Mouse (Mus musculus) olfactory bulb, adult 2 months (tissue): ENCODE results near the gene Zfp771. TPM values are rescaled to one million over a fixed set of nuclear protein-coding genes. Genes with fewer than 3 reads are reported as not detected.

Experiments
- H3K27ac ChIP-seq: fragments of 200-500 bp; 2 replicates; pipeline ENCODE4 v1.5.1; 2012; ENCODE audit warnings: low read depth, low read length; ENCODE audit not compliant: insufficient read depth
- H3K4me1 ChIP-seq: fragments of 200-500 bp; 2 replicates; pipeline ENCODE4 v1.6.1; 2012; ENCODE audit warnings: low read length; ENCODE audit not compliant: control insufficient read depth, insufficient read depth
- H3K4me3 ChIP-seq: fragments of 200-500 bp; 2 replicates; pipeline ENCODE4 v1.5.1; 2012; ENCODE audit warnings: mild to moderate bottlenecking, low read depth, low read length, moderate library complexity; ENCODE audit not compliant: insufficient read depth
- CTCF ChIP-seq: fragments of 200-500 bp; IDR thresholded peaks from 2 replicates; pipeline ENCODE4 v1.5.1; 2012; ENCODE audit warnings: low read depth, mild to moderate bottlenecking, low read length, moderate library complexity; ENCODE audit not compliant: insufficient read depth
- POLR2A ChIP-seq: fragments of 200-500 bp; IDR thresholded peaks from 2 replicates; pipeline ENCODE4 v1.6.1; 2012; ENCODE audit warnings: mild to moderate bottlenecking, low read depth, low read length, moderate library complexity; ENCODE audit not compliant: insufficient read depth
- WGBS: fragments of 180-500 bp; shearing (Covaris S2); methylation state at CpG from one replicate; pipeline ENCODE4 v1.1.7; 2018; 5-methylcytosine and 5-hydroxymethylcytosine counted together
- polyA plus RNA-seq: library from polyadenylated mRNA; stranded (reverse); fragments of >200 nt; gene quantifications from 2 replicates; pipeline ENCODE4 v1.2.4, GENCODE M21; 2012; ENCODE audit warnings: low replicate concordance; ENCODE audit not compliant: missing spikeins, insufficient read depth, insufficient read length

The Zfp771 gene
- polyA plus RNA-seq, 1 experiment = not detected

- no peak for TF ChIP-seq CTCF
- no peak for TF ChIP-seq POLR2A
- H3K27ac ChIP-seq = no peak overlapping the region
- 87% methylated on average over 5 of the region's 5 CpGs for WGBS
- H3K4me3 ChIP-seq = no peak overlapping the region
- H3K4me1 ChIP-seq = peaks cover 2% of the 10 kb centered on the region; the same call in 1 of the 2 replicates
Observed at GRCm38 (mm10) chr7:127256518-127256917, 12.4 kb downstream of the Zfp771 start.

- H3K4me3 ChIP-seq = no peak overlapping the region
- H3K27ac ChIP-seq = no peak overlapping the region
- WGBS = 54% methylated on average over 8 of the region's 8 CpGs
- H3K4me1 ChIP-seq = no peaks in the 10 kb centered on the region; the same call in 1 of the 2 replicates
- TF ChIP-seq POLR2A = no peak
- no peak for TF ChIP-seq CTCF
Observed at GRCm38 (mm10) chr7:127259186-127259905, 15.3 kb downstream of the Zfp771 start.

- H3K27ac ChIP-seq = peak within 1 kb of the TSS; percentile 7; the same call in 1 of the 2 replicates
- no peaks in the 10 kb centered on the region for H3K4me1 ChIP-seq
- under 1% methylated on average over 50 of the region's 50 CpGs for WGBS
- TF ChIP-seq POLR2A (peak; percentile 63), CTCF (peak; percentile 79)
- H3K4me3 ChIP-seq = peak within 1 kb of the TSS; percentile 67
Observed at GRCm38 (mm10) chr7:127260309-127261111, 16.4 kb downstream of the Zfp771 start, which contains the start of gene Dctpp1. TSS of gene Dctpp1 (minus strand) at chr7:127260709.

DNA sequence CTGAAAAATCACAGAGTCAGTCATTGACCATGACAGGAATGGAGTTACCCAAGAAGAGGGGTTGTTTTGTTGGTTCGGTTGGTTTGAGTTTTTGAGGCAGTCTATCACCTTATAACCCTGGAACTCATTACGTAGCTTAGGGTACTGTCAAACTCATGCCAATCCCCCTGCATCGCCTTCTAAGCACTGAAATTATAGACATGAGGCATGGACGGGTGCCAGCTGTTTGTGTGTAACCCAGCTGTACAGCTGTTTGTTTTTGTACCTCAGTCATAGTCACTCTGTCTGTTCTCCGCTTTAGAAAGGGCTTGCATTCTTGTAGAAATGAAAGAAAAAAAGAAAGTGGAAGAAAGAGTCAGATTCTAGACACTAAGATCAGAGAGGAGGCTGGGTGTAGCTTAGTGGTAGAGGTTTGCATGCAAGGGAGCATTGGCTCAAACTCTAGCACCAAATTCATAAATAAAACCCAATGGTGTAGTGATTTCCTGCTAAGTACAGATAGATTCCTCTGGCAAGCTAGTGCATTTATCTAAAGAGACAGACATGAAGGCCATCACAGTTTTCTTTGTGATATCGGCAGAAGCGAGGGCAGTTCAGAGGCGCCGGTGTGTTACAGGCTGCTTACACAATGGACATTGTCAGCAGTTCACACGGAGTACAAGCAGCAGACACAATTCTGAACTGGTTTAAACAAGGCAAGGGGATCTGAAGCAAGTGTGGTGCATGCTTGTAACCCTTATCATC is 18.3 kb downstream of the Zfp771 start:
- no peak overlapping the region for H3K27ac ChIP-seq
- WGBS = 80% methylated on average over 10 of the region's 10 CpGs
- H3K4me3 ChIP-seq = no peak overlapping the region
- H3K4me1 ChIP-seq = peaks cover 2% of the 10 kb centered on the region; the same call in 1 of the 2 replicates
- TF ChIP-seq POLR2A (no peak), CTCF (no peak)

- 96% methylated on average over 3 of the region's 3 CpGs for WGBS
- TF ChIP-seq POLR2A = no peak
- Histone ChIP-seq H3K27ac (no peak overlapping the region), H3K4me1 (peaks cover 2% of the 10 kb centered on the region; the same call in 1 of the 2 replicates), H3K4me3 (no peak overlapping the region)
Observed at GRCm38 (mm10) chr7:127263526-127263925, 19.5 kb downstream of the Zfp771 start.

DNA sequence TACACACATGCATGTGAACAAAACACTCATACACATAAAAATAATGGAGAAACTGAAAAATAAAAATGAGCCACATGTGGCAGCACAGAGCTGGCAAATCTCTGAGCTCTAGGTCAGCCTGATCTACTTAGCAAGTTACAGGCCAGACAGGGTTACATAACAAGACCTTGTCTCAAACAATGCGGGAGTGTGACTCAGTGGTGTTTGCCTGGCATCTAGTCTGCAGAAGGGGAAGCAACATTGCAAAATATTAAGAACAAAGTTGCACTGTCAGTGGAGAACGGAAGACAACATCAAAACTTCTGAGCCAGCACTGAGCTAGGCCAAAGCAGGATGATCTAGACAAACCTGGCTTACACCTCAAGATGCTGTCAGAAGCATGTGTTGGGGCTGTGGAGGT is 26.2 kb downstream of the Zfp771 start:
- 63% methylated on average over 2 of the region's 2 CpGs for WGBS
- no peak overlapping the region for H3K27ac ChIP-seq
- H3K4me3 ChIP-seq = no peak overlapping the region
- peaks cover 13% of the 10 kb centered on the region for H3K4me1 ChIP-seq
- no peak for TF ChIP-seq POLR2A
- no peak for TF ChIP-seq CTCF

DNA sequence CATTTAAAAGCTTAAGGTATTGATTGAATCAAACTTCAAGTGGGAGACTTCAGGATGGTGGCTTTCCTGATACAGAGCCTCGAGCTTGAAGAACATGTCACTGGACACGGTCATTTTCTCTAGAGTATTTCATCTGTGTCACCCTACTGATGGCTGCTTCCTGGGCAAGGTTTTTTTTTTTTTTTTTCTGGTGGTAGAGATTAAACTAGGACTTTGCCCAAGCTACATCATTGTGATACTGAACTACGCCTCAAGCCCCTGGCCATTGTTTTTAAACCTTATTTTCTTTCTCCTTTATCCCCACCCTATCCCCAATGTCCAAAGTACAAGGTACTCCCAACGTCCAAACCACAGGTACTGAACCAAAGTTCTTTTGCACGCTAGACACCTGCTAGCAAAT is 26.6 kb downstream of the Zfp771 start:
- 96% methylated on average over 5 of the region's 5 CpGs for WGBS
- H3K27ac ChIP-seq = no peak overlapping the region
- TF ChIP-seq CTCF = no peak
- no peak for TF ChIP-seq POLR2A

GRCm38 (mm10) chr7:127271093-127271492 is 27.0 kb downstream of the Zfp771 start:
- no peak overlapping the region for H3K27ac ChIP-seq
- TF ChIP-seq POLR2A (no peak), CTCF (no peak)
- peaks cover 13% of the 10 kb centered on the region for H3K4me1 ChIP-seq
- no peak overlapping the region for H3K4me3 ChIP-seq
- 96% methylated on average over 4 of the region's 4 CpGs for WGBS

More for the DNA sequence above, 26.6 kb downstream of the Zfp771 start:
- Histone ChIP-seq H3K4me3 (no peak overlapping the region), H3K4me1 (peaks cover 13% of the 10 kb centered on the region)
